Mouse (Mus musculus) Muller cell, postnatal 12 days (primary cell): Measurements from ENCODE around the gene Ccl21b.
"Not testable (repeated sequence)": the region's sequence is repeated elsewhere in the genome, so short reads cannot be mapped to it uniquely, and the experiment has no call there.

ENCODE experiments used
- DNase-seq: peaks from one replicate; pipeline ENCODE4 v3.0.0-alpha.2; 2015; ENCODE audit errors: inconsistent ontology term

Ccl21b gene

GRCm38 (mm10) chr4:42255467-42255866, at the start of gene Ccl21b:
Gene Ccl21b, plus strand, starts transcription at chr4:42255767.
- not testable (repeated sequence) for DNase-seq

- not testable (repeated sequence) for DNase-seq
Observed at GRCm38 (mm10) chr4:42240339-42240738, 15.2 kb upstream of the Ccl21b start, which contains the start of gene Gm10600. Gene Gm10600, plus strand, starts transcription at chr4:42240639.

- not testable (repeated sequence) for DNase-seq
Observed at GRCm38 (mm10) chr4:42293967-42294366, 38.4 kb downstream of the Ccl21b start, which contains the start of gene Gm21953. Gene Gm21953, plus strand, starts transcription at chr4:42294267.
